Comparison of ENCODE assay signal across 10 mouse cellular contexts in the genomic region with DNA sequence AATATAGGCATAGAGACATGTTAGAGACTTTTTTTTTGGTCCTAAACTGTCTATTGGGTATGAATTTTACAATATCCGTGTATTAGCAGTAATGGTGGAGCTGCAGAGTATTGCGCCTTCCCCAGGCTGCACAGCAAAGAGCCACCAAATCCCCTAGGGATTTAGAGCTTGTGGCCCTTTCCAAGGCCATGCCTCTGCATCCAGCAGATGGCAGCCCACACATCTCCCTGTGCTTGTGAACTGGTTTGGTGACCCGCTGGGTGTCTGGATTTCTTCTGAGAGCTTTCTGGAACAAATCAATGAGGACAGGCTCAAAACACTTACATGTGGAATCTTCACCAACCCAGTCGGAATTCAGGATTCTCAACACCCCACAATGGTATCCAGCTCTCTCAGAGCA.
DNase-seq lines count a peak whose midpoint lies in the region; ATAC-seq and TF ChIP-seq lines count a peak whose summit lies in the region.
"Had no signal": no experiment of that assay in that cellular context is flagged by ENCODE, and none has a peak within 500 bp of the region (broad histone marks: within the 10 kb centered on the region; RNA-seq: fewer than 3 reads in every experiment).

No protein-coding gene starts in this region.

- DNase-seq in hindbrain, postnatal 0 days (ENCODE audit: low spot score), result peak; percentile 59
- no peak for DNase-seq in testis, postnatal 10 days (ENCODE audit: low spot score)
- peak; percentile 59 for DNase-seq in embryonic facial prominence, embryonic 14.5 days (ENCODE audit: low spot score)
- DNase-seq in Muller cell, postnatal 12 days (ENCODE audit: inconsistent ontology term), result no peak
- DNase-seq: cerebellum, adult 9-11 months had no signal

- TF ChIP-seq POLR2A in testis, adult 2 months (IDR thresholded peaks at IDR 0.05; ENCODE audit: control insufficient read depth, low read depth, low read length), result no peak

- H3K27ac ChIP-seq in hindbrain, postnatal 0 days, result no peak overlapping the region
- no peak overlapping the region for H3K27ac ChIP-seq in hindbrain, embryonic 13.5 days
- H3K27ac ChIP-seq in testis, adult 2 months (ENCODE audit: control insufficient read depth, insufficient read depth, low read depth, low read length), result no peak overlapping the region
- no peak overlapping the region for H3K27ac ChIP-seq in embryonic facial prominence, embryonic 14.5 days (replicated peaks; ENCODE audit: low read depth, low read length)
- H3K27ac ChIP-seq in forebrain, embryonic 12.5 days, result no peak overlapping the region
- H3K27ac ChIP-seq: limb, embryonic 10.5 days; midbrain, embryonic 15.5 days had no signal

- no peaks in the 10 kb centered on the region; the same call in 1 of the 2 replicates for H3K4me1 ChIP-seq in hindbrain, postnatal 0 days (ENCODE audit: insufficient read depth, low read length)
- H3K4me1 ChIP-seq in hindbrain, embryonic 13.5 days (replicated peaks), result peaks cover 35% of the 10 kb centered on the region
- H3K4me1 ChIP-seq in testis, adult 2 months (ENCODE audit: control insufficient read depth, insufficient read depth, low read length), result no peaks in the 10 kb centered on the region
- peaks cover 25% of the 10 kb centered on the region for H3K4me1 ChIP-seq in embryonic facial prominence, embryonic 14.5 days (ENCODE audit: control insufficient read depth, insufficient read depth, low read length)
- peaks cover 18% of the 10 kb centered on the region for H3K4me1 ChIP-seq in forebrain, embryonic 12.5 days

- no peaks in the 10 kb centered on the region for H3K9me3 ChIP-seq in hindbrain, postnatal 0 days (ENCODE audit: low read length)
- no peaks in the 10 kb centered on the region for H3K9me3 ChIP-seq in hindbrain, embryonic 13.5 days
- H3K9me3 ChIP-seq in embryonic facial prominence, embryonic 14.5 days (ENCODE audit: control insufficient read depth, low read length), result no peaks in the 10 kb centered on the region
- H3K9me3 ChIP-seq in forebrain, embryonic 12.5 days, result no peaks in the 10 kb centered on the region
- H3K9me3 ChIP-seq: limb, embryonic 10.5 days; midbrain, embryonic 15.5 days had no signal

- H3K36me3 ChIP-seq in hindbrain, postnatal 0 days (ENCODE audit: insufficient read depth, low read length), result no peaks in the 10 kb centered on the region
- H3K36me3 ChIP-seq in hindbrain, embryonic 13.5 days, result no peaks in the 10 kb centered on the region
- H3K36me3 ChIP-seq in testis, adult 2 months (ENCODE audit: control insufficient read depth, insufficient read depth, low read length), result no peaks in the 10 kb centered on the region
- no peaks in the 10 kb centered on the region for H3K36me3 ChIP-seq in embryonic facial prominence, embryonic 14.5 days (ENCODE audit: control insufficient read depth, insufficient read depth, low read length)
- no peaks in the 10 kb centered on the region for H3K36me3 ChIP-seq in forebrain, embryonic 12.5 days (replicated peaks)
- H3K36me3 ChIP-seq: limb, embryonic 10.5 days; midbrain, embryonic 15.5 days had no signal

- H3K4me3 ChIP-seq in hindbrain, postnatal 0 days (ENCODE audit: low read length), result no peak overlapping the region
- H3K4me3 ChIP-seq in hindbrain, embryonic 13.5 days, result no peak overlapping the region
- H3K4me3 ChIP-seq in testis, adult 2 months (ENCODE audit: control insufficient read depth, low read depth, low read length), result no peak overlapping the region
- no peak overlapping the region for H3K4me3 ChIP-seq in embryonic facial prominence, embryonic 14.5 days (ENCODE audit: low read depth, low read length)
- H3K4me3 ChIP-seq in forebrain, embryonic 12.5 days (replicated peaks), result no peak overlapping the region
- H3K4me3 ChIP-seq: limb, embryonic 10.5 days; midbrain, embryonic 15.5 days had no signal

- H3K9ac ChIP-seq in hindbrain, postnatal 0 days (replicated peaks; ENCODE audit: low read length), result no peak overlapping the region
- no peak overlapping the region for H3K9ac ChIP-seq in hindbrain, embryonic 13.5 days
- H3K9ac ChIP-seq in embryonic facial prominence, embryonic 14.5 days (ENCODE audit: low read depth, low read length), result no peak overlapping the region
- H3K9ac ChIP-seq in forebrain, embryonic 12.5 days, result no peak overlapping the region
- H3K9ac ChIP-seq: midbrain, embryonic 15.5 days had no signal

- no peak for ATAC-seq in hindbrain, postnatal 0 days
- no peak for ATAC-seq in hindbrain, embryonic 13.5 days (ENCODE audit: low FRiP score)
- no peak for ATAC-seq in embryonic facial prominence, embryonic 14.5 days (ENCODE audit: low read depth)
- ATAC-seq in forebrain, embryonic 12.5 days (ENCODE audit: low FRiP score), result no peak
- ATAC-seq: midbrain, embryonic 15.5 days had no signal

- WGBS in hindbrain, postnatal 0 days, result 71% methylated on average over 4 of the region's 4 CpGs
- WGBS in hindbrain, embryonic 13.5 days, result 72% methylated on average over 4 of the region's 4 CpGs
- WGBS in embryonic facial prominence, embryonic 14.5 days, result 57% methylated on average over 4 of the region's 4 CpGs
- 52% methylated on average over 4 of the region's 4 CpGs for WGBS in forebrain, embryonic 12.5 days

- peak; percentile 60 for TF ChIP-seq CTCF in hindbrain, postnatal 0 days (IDR thresholded peaks at IDR 0.05; ENCODE audit: low read depth)
- TF ChIP-seq CTCF in testis, adult 2 months (IDR thresholded peaks at IDR 0.05; ENCODE audit: control insufficient read depth, insufficient read depth, insufficient replicate concordance, low read depth, low read length), result peak; percentile 9; the same call in 1 of the 2 replicates

- H3K4me2 ChIP-seq in hindbrain, postnatal 0 days (ENCODE audit: low read depth, low read length), result no peak overlapping the region
- no peak overlapping the region for H3K4me2 ChIP-seq in hindbrain, embryonic 13.5 days
- H3K4me2 ChIP-seq in embryonic facial prominence, embryonic 14.5 days (ENCODE audit: low read depth, low read length), result no peak overlapping the region
- H3K4me2 ChIP-seq in forebrain, embryonic 12.5 days, result no peak overlapping the region
- H3K4me2 ChIP-seq: midbrain, embryonic 15.5 days had no signal

- H3K27me3 ChIP-seq in hindbrain, postnatal 0 days (ENCODE audit: insufficient read depth, low read length), result no peaks in the 10 kb centered on the region
- H3K27me3 ChIP-seq in hindbrain, embryonic 13.5 days, result no peaks in the 10 kb centered on the region
- no peaks in the 10 kb centered on the region for H3K27me3 ChIP-seq in testis, adult 2 months (ENCODE audit: control insufficient read depth, insufficient read depth, low read length)
- no peaks in the 10 kb centered on the region for H3K27me3 ChIP-seq in embryonic facial prominence, embryonic 14.5 days (replicated peaks; ENCODE audit: control insufficient read depth, insufficient read depth, low read length)
- peaks cover 64% of the 10 kb centered on the region for H3K27me3 ChIP-seq in forebrain, embryonic 12.5 days
- H3K27me3 ChIP-seq: midbrain, embryonic 15.5 days had no signal

Comparison
In these comparisons a context has a peak if more than half of its experiments do, and no peak if none do; other contexts are left out.
1. DNase-seq: peak in hindbrain, postnatal 0 days (single experiment) and embryonic facial prominence, embryonic 14.5 days (single experiment); none in testis, postnatal 10 days (single experiment) and Muller cell, postnatal 12 days (single experiment).